In the genomic region with DNA sequence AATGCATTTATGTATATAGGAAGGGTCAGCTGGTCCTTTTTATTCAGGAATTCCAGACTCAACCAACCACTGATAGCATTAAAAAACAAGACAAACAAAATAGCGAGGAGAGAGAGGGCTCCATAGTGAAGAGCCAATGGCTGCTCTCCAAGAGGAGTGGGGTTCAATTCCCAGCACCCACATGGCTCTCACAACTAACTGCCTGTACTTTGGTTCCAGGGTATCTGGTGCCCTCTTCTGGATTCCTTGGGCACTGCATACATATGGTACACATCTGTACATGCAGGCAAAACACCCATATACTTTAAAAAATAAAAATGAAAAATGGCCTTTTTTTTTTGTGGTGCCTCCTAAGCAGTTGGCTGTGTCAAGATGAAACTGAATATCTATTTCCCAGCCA, we compare ENCODE assay signal across 11 mouse cellular contexts. TPM values are rescaled to one million over a fixed set of nuclear protein-coding genes. Genes with fewer than 3 reads are reported as not detected.
A peak's percentile ranks its signal among the peaks of the same experiment; 100 is the strongest.
DNase-seq lines count a peak whose midpoint lies in the region; ATAC-seq and TF ChIP-seq lines count a peak whose summit lies in the region.
"Had no signal": no experiment of that assay in that cellular context is flagged by ENCODE, and none has a peak within 500 bp of the region (broad histone marks: within the 10 kb centered on the region; RNA-seq: fewer than 3 reads in every experiment).

No protein-coding gene starts in this region.

- no peaks in the 10 kb centered on the region for H3K9me3 ChIP-seq in intestine, postnatal 0 days (ENCODE audit: control insufficient read depth)
- H3K9me3 ChIP-seq in intestine, embryonic 15.5 days: no peaks in the 10 kb centered on the region
- peaks cover 5% of the 10 kb centered on the region for H3K9me3 ChIP-seq in CH12.LX (replicated peaks; ENCODE audit: low read length)

- H3K9ac ChIP-seq in intestine, postnatal 0 days (ENCODE audit: low read depth, low read length): no peak overlapping the region
- H3K9ac ChIP-seq in intestine, embryonic 15.5 days: no peak overlapping the region
- H3K9ac ChIP-seq in CH12.LX (ENCODE audit: insufficient read depth, low read depth): no peak overlapping the region

- no peak overlapping the region for H3K27ac ChIP-seq in intestine, postnatal 0 days (ENCODE audit: low read depth, low read length)
- no peak overlapping the region for H3K27ac ChIP-seq in intestine, embryonic 15.5 days
- no peak overlapping the region for H3K27ac ChIP-seq in CH12.LX (ENCODE audit: insufficient read depth, low read depth)

- no peak for TF ChIP-seq EP300 in CH12.LX (IDR thresholded peaks at IDR 0.05; ENCODE audit: low read length)

- peak; percentile 54 for TF ChIP-seq RAD21 in CH12.LX (IDR thresholded peaks at IDR 0.05; ENCODE audit: low read depth, low read length)

- TF ChIP-seq CTCF in intestine, postnatal 0 days (IDR thresholded peaks at IDR 0.05; ENCODE audit: low read depth): peak; percentile 56; the same call in 1 of the 2 replicates
- peak; percentile 21 to 65; a peak in 3 of 4 replicates for TF ChIP-seq CTCF in CH12.LX (conservative IDR thresholded peaks at IDR 0.05 in 1 of 2, IDR thresholded peaks at IDR 0.05 in 1 of 2; ENCODE audit: low read depth in 2 of 2, low read length in 2 of 2)

- H3K27me3 ChIP-seq in intestine, postnatal 0 days (replicated peaks; ENCODE audit: control insufficient read depth, insufficient read depth, low read length): no peaks in the 10 kb centered on the region
- no peaks in the 10 kb centered on the region for H3K27me3 ChIP-seq in intestine, embryonic 15.5 days (replicated peaks)
- H3K27me3 ChIP-seq in CH12.LX (replicated peaks): peaks cover 4% of the 10 kb centered on the region

- in situ Hi-C loops in CH12.LX (cut with MboI; ENCODE audit: low pct_ligation_motif_present, low pct_unique_long_range_greater_than_20kb, low sequenced_read_pairs): no loop called here

- ATAC-seq in intestine, postnatal 0 days: no peak
- no peak for ATAC-seq in intestine, embryonic 15.5 days
- ATAC-seq in megakaryocyte-erythroid progenitor cell, adult 5-6 weeks (replicated peaks; ENCODE audit: low FRiP score, low TSS enrichment, poor library complexity, severe bottlenecking): peak; percentile 58; the same call in 1 of the 2 replicates
- ATAC-seq: midbrain, embryonic 16.5 days had no signal

- no peak for TF ChIP-seq POLR2A in CH12.LX (IDR thresholded peaks at IDR 0.05; ENCODE audit: low read depth, low read length)

- DNase-seq in CH12.LX (ENCODE audit: extremely low read depth): peak; percentile 35
- peak; percentile 34 for DNase-seq in c-Kit-positive CD71-positive TER-119-negative erythroid progenitor cells, embryonic 14.5 days (ENCODE audit: low read depth)
- DNase-seq in adrenal gland, postnatal 4 days (ENCODE audit: low spot score in 2 of 2): no peak
- no peak for DNase-seq in adrenal gland, adult 18-20 months (ENCODE audit: low spot score in 2 of 2)
- no peak for DNase-seq in layer of hippocampus, postnatal 14 days (ENCODE audit: low spot score in 2 of 2)
- DNase-seq: right cerebral cortex, postnatal 14 days had no signal

- no peaks in the 10 kb centered on the region for H3K4me1 ChIP-seq in intestine, postnatal 0 days (replicated peaks; ENCODE audit: control insufficient read depth, insufficient read depth, low read length)
- no peaks in the 10 kb centered on the region for H3K4me1 ChIP-seq in intestine, embryonic 15.5 days (replicated peaks)
- H3K4me1 ChIP-seq in CH12.LX (ENCODE audit: control insufficient read depth in 1 of 2, insufficient read depth in 2 of 2): no peaks in the 10 kb centered on the region; a peak in 1 of 4 replicates

- no peak overlapping the region for H3K4me2 ChIP-seq in intestine, postnatal 0 days (replicated peaks; ENCODE audit: low read depth)
- no peak overlapping the region for H3K4me2 ChIP-seq in intestine, embryonic 15.5 days (replicated peaks)
- no peak overlapping the region for H3K4me2 ChIP-seq in CH12.LX (ENCODE audit: insufficient read depth, low read depth, poor library complexity, severe bottlenecking)

- no peaks in the 10 kb centered on the region for H3K36me3 ChIP-seq in intestine, postnatal 0 days (ENCODE audit: control insufficient read depth, insufficient read depth)
- no peaks in the 10 kb centered on the region for H3K36me3 ChIP-seq in intestine, embryonic 15.5 days
- H3K36me3 ChIP-seq in CH12.LX (replicated peaks in 1 of 2; ENCODE audit: control insufficient read depth in 1 of 2, insufficient read depth in 1 of 2, low read length in 1 of 2): no peaks in the 10 kb centered on the region

- H3K79me2 ChIP-seq in CH12.LX (replicated peaks; ENCODE audit: control insufficient read depth, extremely low read depth, insufficient read depth, poor library complexity, severe bottlenecking): no peaks in the 10 kb centered on the region

- WGBS in intestine, postnatal 0 days: 82% methylated on average over 1 of the region's 1 CpGs
- WGBS in intestine, embryonic 15.5 days: 85% methylated on average over 1 of the region's 1 CpGs

- dilution Hi-C loops in CH12.LX (cut with MboI; ENCODE audit: extremely low pct_ligation_motif_present, extremely low pct_unique_long_range_greater_than_20kb, low sequenced_read_pairs): no loop called here

- no peak overlapping the region for H3K4me3 ChIP-seq in intestine, postnatal 0 days (ENCODE audit: low read depth, low read length)
- H3K4me3 ChIP-seq in intestine, embryonic 15.5 days (replicated peaks): no peak overlapping the region
- H3K4me3 ChIP-seq in CH12.LX (replicated peaks in 1 of 3; ENCODE audit: low read depth in 2 of 3, low read length in 2 of 3, poor library complexity in 1 of 3): no peak overlapping the region
- H3K4me3 ChIP-seq: erythroblast, embryonic 14.5 days had no signal

TF ChIP-seq in CH12.LX, 34 proteins besides CTCF, POLR2A, EP300 and RAD21:
- TF ChIP-seq SMC3 (IDR thresholded peaks at IDR 0.05; ENCODE audit: low read depth, low read length) (peak; percentile 40; the same call in 1 of the 2 replicates), IRF4 (IDR thresholded peaks at IDR 0.05; ENCODE audit: low read depth, low read length) (no peak)

RNA-seq across cellular contexts. Expression of a gene that starts 28.8 kb away (rescaled TPM):
- polyA plus RNA-seq in intestine, postnatal 0 days (2015; fragmentation: Nextera tagmentation; extraction: Ambion mirVana): 48.6 and 51.3 TPM in 2 replicates
- 54.5 and 55.7 TPM in 2 replicates for polyA plus RNA-seq in intestine, embryonic 15.5 days (2015; fragmentation: Nextera tagmentation; extraction: Ambion mirVana)
- total RNA-seq in CH12.LX (2012; rRNA removed) (46.3 and 46.6 TPM in 2 replicates), CH12.LX (2014; rRNA removed) (31.9 and 41.1 TPM in 2 replicates)
- 106 and 134 TPM in 2 replicates for polyA plus RNA-seq in CH12.LX (2012; ENCODE audit: insufficient read length, low read depth)
- 79.1 and 115 TPM in 2 replicates for total RNA-seq in megakaryocyte-erythroid progenitor cell, adult 5-6 weeks (2014; fragmentation: Nextera tagmentation)
- total RNA-seq in megakaryocyte-erythroid progenitor cell, adult 5-6 weeks (2017): 106 and 134 TPM in 2 replicates
- 10 to 100 TPM; 82.9 to 93.5 TPM for total RNA-seq in adrenal gland, postnatal 4 days (2021)
- total RNA-seq in adrenal gland, adult 18-20 months (2021): 10 to 100 TPM; 56.0 to 67.1 TPM
- total RNA-seq in layer of hippocampus, postnatal 14 days (2021): 10 to 100 TPM; 63.9 to 66.8 TPM

Comparison
In these comparisons a context has a peak if more than half of its experiments do, and no peak if none do; other contexts are left out.
1. DNase-seq: peak in CH12.LX (single experiment) and c-Kit-positive CD71-positive TER-119-negative erythroid progenitor cells, embryonic 14.5 days (single experiment); none in adrenal gland, postnatal 4 days (0 of 2), adrenal gland, adult 18-20 months (0 of 2) and layer of hippocampus, postnatal 14 days (0 of 2).